Mouse (Mus musculus) fibroblast of lung, adult 2 months (primary cell): ENCODE measurements at regions not wholly inside any gene's neighbourhood (a gene's known extent, or its start where the extent isn't known, plus 50 kb on each side); places are given as distances from the start of the nearest gene placed in this dataset.

Experiments
- DNase-seq: peaks from one replicate; pipeline ENCODE4 v3.0.0-alpha.2; 2011; ENCODE audit warnings: low read depth

DNA sequence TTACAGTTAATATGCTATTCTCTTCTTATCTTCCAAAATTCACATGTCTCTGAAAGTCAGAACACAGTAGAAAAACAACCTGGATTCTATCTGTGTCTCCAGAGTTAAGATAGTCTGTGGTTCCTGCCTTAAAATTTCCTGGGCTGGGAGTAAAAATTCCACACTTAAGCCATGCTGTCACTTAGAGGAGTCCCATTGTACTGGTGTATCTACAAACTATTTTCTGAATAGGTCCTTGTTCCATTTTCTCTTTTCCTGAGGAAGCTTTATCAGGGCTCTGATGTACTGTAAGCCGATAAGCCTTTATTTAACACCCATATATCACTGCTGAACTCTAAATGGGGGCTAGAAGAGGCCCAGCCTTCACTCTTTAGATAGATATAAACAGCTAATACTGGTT, 1171.1 kb downstream of the Efnb2 start:
- no peak for DNase-seq

DNA sequence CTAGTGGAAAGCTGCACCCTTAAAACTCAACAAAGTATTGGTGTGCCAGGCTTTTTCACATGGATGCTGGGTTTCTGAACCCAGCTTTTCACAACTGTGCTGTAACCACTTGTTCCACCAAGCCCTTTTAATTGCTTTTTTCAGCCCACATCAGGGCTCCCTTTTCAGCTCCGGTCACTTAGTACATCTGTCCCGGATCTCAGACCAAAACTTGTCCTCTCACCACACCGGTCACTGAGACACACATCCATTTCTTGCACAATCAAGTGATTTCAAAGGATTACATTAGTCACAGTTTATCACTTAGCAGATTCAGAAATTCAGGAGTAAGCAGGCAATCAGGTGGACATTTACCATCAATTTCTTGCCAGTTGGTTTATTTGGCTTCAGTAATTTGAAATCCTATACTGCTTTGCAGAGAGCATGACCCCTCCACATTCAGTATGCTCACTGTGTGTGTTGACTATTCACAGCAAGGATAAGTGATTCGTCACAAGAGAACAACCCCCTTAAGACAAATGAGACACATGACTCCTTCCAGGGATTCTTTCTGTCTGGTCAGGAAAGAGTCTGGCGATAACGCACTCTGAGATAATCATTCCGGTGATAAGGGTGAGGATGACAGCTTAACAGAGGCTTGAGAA, 1188.8 kb downstream of the Efnb2 start:
- DNase-seq: no peak

DNA sequence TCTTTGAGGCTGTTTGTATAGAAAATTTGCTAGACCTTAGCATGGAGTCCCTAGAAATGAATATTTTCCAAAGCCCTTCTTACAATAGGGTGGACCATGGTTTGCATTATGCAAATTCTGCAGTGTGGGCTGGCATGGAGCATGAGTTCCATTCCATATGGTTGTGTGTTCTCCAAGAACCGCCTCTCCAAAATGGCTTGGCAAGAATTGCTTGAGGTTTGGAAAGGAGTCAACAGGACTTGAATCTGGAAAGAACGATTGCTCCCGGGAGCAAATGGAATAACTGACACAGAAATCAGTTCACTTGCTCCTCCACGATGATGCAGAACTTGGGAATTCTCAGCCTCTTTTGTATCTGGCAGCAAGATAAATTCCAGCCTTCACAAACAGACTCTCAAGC, 1191.8 kb downstream of the Efnb2 start:
- DNase-seq: peak; percentile 63

DNA sequence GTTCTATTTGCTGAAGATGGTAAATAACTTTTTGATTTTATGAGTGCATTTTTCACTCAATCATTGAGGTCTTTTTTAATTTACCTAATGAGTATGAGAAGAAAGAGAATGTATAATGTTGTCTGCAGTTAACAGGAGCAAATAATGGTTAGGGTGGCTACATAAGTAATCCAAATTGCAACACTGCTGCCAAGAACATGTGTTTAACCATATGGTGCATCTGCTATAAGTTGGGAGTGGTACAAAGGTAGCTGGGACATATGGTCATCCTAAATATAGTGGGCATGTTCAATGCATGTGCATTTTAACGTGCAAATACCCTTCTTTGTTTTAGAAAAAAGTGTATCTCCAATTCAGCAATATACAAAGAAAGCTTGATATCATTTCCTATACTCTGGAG, 1198.2 kb downstream of the Efnb2 start:
- no peak for DNase-seq

DNA sequence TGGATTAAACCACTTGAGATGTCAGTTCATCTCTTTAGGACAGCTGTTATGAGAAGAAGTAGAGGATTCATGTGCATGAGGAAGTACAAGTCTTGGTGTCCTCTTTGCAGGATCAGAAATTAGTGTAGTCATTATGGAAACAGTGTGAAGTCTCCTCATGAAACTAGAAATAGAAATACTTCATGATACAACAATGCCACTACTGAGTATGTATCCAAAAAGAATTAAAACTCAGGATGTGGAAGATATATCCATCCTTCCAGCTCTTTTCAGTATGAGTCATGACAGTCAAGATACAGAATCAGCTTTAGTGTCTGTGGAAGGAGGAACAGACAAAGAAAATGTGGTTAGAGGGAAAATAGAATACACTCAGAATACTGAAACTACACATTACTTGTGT, 1211.7 kb downstream of the Efnb2 start:
- DNase-seq: no peak

DNA sequence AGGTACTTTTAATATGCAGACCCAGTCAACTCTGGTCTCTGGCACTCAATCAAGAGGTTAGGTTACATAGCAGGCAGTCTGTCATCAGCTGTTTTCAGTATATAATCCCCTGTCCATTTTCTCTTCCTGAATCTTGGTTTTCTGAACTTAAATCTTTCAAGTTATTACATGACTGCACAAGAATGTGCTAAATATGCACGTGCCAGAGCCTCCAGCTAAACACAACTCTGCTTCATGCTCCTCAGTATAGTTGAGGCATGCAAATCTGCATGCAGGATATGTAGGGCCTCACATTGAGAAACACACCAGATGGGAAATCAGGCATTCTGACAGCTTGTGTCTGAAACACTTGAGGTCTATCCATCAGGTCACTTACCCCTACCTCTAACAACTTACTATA, 1214.0 kb downstream of the Efnb2 start:
- DNase-seq: no peak

DNA sequence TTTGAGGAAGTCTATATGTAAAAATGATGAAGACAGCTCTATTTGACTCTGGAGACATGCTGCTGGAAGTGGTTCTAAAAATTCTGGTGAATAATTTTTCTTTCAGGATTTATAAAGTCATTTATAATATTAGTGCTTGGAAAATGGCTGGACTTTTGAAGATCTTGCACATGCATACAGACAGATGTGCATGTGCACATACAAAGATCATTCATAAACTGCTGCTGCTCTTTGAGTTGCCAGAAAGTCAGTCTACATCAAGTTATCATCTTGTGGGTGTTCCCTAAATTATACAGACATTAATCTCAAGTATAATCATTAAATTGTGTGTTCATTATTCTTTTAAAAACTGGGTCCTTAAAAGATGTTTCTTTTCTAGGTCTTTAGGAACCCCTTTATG, 1220.2 kb downstream of the Efnb2 start:
- no peak for DNase-seq

DNA sequence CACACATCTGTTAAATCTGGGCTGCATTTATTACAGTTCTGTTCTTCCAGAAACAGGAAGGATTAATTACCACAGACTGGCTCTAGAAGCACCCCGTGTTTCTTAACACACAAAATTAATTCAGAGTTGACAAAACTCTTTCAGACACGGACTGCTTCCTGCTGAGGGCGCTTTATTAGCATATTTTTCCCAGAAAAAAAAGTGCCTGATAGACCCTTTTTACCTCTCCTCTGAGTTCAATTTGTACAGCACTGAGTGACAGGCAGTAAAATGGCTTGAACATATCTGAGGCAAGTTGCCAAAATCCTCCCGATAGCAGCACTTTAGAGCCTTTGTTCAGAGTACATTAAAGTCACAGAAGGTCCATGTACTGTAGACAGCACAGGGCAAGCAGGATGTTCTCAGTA, 1220.8 kb downstream of the Efnb2 start:
- DNase-seq: no peak

DNA sequence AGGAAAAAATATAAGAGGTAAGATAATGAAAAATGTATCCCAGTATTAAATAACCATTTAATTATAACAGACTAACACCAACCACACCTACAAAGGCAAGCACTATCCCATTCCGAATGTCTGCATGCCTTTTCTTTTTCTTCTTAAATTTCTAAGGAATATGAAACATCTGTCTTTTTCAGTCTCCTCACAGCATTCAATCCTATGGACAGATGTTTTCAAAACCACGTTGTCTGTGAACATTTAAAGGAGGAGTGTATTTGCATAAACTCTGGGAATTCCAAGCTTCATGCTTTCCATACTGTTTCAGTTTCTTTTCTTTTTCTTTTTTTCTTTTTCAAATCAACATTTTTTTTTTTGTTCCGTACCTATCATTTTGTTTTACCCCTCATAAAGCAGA, 1221.2 kb downstream of the Efnb2 start:
- DNase-seq: no peak

DNA sequence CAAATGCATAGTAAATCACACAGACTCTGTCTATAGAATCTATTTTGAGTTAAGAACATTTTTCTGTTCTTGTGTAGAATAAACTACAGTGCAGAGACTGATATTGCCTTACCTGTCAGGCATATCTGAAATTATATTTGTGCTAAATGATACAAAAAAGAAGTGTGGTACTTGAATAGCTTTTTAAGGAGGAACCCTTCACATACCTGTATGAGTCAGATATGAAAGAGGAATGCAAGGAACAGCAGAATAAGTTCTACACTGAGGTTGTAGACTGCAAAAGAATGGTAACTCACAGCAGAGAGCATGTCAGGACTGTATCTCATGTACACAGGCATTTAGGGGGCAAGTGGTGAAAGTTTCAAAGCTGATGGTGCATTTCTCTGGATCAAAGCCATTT, 1230.6 kb downstream of the Efnb2 start:
- no peak for DNase-seq

DNA sequence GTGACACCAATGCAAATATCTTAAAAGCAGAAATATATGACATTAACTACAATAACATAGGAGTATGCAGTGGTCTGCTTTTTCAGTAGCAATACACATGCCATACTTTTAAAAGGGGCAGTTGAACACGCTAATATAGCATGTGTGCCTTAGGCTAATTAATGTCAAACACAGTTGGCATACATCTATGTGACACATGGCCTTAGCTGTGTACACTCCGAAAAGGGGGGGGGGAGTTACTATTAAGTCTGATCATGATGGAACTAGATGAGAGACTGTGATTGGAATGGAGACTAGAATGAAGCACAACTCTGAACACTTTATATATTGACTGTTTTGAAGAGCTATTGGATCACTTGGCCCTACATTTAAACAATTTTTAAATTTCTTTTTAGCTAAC, 1262.9 kb downstream of the Efnb2 start:
- DNase-seq: no peak

DNA sequence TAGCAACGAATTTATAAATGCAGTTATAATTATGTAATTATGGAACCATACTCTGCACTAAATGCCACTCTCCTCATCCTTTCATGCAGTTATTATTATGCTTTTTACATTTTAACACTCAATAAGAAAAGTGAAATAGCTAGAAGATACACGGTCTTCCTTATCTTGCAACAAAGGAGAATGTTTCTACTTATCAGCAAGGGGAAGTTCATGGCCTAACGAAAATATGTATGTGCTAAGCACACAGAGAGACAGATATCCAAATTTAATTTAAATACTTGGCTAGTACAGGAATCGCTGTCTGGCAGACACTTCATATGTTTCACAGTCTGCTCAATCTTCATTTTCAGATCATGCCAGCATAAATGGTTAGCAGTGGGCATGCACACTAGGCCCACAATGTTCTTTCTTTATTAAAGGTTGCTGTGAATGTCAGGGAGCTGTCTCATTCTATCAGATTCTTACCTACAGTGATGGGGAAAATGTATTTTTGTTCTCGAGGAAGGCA, 1263.6 kb downstream of the Efnb2 start:
- DNase-seq: no peak
